Mouse (Mus musculus): Measurements from ENCODE around the gene Snta1.

Gene Snta1

GRCm38 (mm10) chr2:154407643-154408445 lies at the start of gene Snta1:
Gene Snta1 (minus strand): TSS chr2:154408099.
- peak; percentile 95 for DNase-seq

DNA sequence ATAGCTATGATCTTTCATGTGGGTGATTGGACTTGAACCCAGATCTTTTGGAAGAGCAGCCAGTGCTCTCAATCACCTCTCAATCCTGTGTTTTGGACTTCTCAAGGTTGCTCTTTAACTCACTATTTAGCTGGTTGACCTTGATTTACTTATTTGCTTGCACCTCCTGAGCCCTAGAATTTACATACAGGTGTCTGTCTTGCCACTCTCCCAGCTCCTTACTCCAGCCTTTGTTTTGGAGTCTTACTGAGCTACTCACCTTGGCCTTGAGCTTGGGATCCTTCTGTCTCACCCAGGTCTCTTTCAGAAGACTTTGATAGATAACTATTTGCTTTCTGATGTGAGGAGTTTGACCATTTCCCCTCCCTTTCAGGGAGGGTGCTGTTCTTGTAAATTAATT lies 48.7 kb upstream of the Snta1 start:
- no peak for DNase-seq

GRCm38 (mm10) chr2:154455776-154456175 lies 47.9 kb upstream of the Snta1 start:
- no peak for DNase-seq

- no peak for DNase-seq
These were observed 46.7 kb upstream of the Snta1 start for GRCm38 (mm10) chr2:154454605-154455004.

DNA sequence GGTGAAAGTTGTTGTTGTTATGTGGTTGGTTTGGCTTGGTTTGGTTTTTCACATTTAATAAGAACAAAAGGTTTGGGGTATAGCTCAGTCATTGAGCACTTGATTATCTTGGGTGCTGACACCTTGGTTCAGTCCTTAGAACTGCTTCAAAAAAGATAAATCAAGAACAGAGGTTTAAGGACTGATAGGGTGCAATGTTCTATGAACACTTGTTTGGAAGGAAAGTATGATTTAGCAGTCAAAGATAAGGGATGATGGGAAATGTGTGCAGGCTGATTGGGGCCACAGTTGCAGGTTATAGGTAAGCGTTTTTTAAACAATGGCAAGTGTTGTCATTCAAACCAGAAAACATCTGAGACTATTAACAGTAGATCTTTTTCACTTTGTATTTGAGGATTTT lies 46.2 kb upstream of the Snta1 start:
- DNase-seq = no peak

DNA sequence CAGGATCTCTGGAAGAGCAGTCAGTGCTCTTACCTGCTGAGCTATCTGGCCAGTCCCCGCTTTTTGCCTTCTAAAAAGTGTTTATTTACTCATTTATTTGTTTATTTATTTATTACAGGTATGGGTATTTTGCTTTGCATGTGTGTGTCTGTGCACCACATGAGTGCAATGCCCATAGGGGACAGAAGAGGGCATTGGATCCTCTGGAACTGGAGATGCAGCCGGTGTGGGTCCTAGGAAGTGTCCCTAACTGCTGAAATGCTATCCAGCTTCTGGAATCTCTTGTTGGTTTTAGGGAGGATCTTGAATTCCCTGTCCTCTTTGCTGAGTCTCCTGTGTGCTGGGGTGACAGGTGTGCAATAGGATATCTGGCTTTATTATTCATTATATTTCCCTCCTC lies 45.1 kb upstream of the Snta1 start:
- no peak for DNase-seq

- no peak for DNase-seq
These were observed 40.7 kb upstream of the Snta1 start for GRCm38 (mm10) chr2:154448633-154449032.

- DNase-seq = no peak
These were observed 39.9 kb upstream of the Snta1 start for GRCm38 (mm10) chr2:154447821-154448220.

GRCm38 (mm10) chr2:154440453-154440852 lies 32.6 kb upstream of the Snta1 start:
- no peak for DNase-seq

- no peak for DNase-seq
These were observed 29.3 kb upstream of the Snta1 start for GRCm38 (mm10) chr2:154437191-154437527.

DNA sequence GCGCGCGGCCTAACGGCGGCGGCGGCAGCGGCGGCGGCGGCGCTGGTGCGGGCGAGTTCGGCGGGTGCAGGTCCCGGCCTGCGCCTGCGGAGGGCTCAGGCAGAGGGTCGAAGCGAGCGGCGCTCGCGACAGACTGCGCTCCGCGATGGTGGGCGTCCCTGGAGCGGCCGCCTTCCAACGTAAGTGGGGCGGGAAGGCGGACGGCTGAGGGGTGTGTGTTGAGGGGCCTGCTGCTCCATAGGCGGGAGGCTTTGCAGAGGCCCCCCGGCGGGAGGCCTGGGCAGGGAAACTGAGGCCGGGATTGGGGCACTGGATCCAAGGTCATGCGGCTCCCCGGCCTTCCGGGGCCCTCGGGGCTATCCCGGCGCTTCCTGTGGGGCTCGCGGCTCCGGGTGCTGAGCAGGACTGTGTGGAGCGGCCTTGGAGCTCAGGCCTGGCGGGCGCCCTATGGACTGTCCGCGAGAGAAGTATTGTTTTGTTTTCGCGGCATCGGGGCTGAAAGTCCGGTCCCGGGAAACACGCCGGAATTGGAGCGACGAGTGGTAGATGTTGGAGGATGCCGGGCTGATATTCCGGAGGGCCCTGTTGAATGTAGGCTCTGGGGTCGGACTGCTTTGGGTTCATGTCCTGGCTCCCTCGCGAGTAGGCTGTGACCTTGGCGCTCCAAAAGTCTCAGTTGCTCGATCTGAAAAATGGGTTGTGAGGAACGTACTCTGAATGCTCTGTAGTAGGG lies 28.7 kb upstream of the Snta1 start, which contains the start of gene Cbfa2t2:
Gene Cbfa2t2 (plus strand): TSS at position 24 of the 733 bp plus-strand sequence.
- peak; percentile 79 for DNase-seq

- DNase-seq = peak; percentile 97
These were observed 28.2 kb upstream of the Snta1 start for GRCm38 (mm10) chr2:154436076-154436457.

- no peak for DNase-seq
These were observed 26.8 kb upstream of the Snta1 start for GRCm38 (mm10) chr2:154434690-154435089.

GRCm38 (mm10) chr2:154433391-154433790 lies 25.5 kb upstream of the Snta1 start:
- peak; percentile 51 for DNase-seq

GRCm38 (mm10) chr2:154432696-154433095 lies 24.8 kb upstream of the Snta1 start:
- no peak for DNase-seq

GRCm38 (mm10) chr2:154430566-154430965 lies 22.7 kb upstream of the Snta1 start:
- DNase-seq = no peak

DNA sequence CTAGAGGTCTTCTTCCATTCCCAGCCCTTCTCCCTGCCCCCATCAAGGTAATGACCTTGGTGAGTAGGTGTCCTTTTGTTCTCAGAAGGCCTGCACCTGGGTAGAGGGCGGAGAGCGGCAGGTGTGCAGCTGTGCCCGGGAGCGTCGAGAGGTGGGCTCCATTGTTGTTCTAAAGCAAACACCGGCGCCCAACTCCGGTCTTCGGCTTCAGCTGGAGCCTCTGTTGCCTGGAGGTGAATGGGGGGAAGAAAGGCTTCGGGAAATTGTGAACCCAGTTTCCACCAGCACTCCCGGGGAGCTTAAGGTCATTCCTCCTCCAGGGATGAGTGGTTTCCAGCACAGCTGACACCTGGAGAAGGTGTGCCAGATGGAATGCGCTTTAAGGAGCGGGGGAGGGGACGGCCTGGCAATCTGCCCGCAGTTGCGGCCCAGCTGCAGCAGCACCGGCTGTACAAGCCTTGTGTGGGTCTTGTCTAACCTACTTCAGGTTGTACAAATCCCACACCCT lies 20.0 kb upstream of the Snta1 start:
- DNase-seq = peak; percentile 80

GRCm38 (mm10) chr2:154426905-154427852 lies 19.3 kb upstream of the Snta1 start:
- DNase-seq = no peak

GRCm38 (mm10) chr2:154426188-154426904 lies 18.4 kb upstream of the Snta1 start:
- no peak for DNase-seq

- DNase-seq = no peak
These were observed 17.6 kb upstream of the Snta1 start for GRCm38 (mm10) chr2:154425522-154425921.

DNA sequence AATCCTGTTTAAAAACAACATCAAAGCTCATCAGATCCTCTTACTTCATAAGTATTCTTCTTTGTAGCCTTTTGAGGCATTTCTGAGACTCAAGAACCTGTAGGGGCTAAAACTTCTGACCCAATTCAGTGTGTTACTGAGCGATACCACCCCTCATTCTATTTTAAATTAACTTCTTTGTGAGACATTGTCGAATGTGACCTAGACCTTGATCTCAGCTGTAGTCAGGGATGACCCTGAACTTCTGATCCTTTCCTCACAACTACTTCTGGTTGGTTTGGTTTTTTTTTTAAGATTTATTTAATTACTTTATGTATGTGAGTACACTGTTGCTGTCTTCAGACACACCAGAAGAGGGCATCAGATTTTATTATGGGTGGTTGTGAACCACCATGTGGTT lies 15.6 kb upstream of the Snta1 start:
- DNase-seq = no peak

DNA sequence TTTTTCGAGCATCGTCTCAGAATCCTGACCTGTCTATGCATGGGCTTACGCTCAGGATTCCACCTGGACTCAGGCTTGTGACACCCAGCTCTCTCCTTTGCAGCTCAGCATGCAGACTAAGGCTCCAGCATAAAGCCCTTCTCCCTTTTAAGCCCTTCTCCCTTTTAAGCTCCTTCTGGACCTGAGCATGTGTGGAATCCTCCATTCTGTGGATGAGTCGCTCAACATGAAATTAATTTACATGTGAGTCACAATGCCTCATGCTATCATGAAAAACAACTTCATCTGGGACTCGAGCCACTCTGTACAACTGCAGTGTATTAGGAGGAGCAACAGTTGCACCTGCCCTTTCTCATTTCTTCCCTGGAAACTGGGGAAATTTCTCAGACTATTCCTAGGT lies 14.3 kb upstream of the Snta1 start:
- DNase-seq = no peak
